Mouse (Mus musculus): Measurements from ENCODE around the gene Lep.

- TF ChIP-seq POLR2A (IDR thresholded peaks at IDR 0.05; ENCODE audit: borderline replicate concordance, control insufficient read depth, low read depth, low read length) (no peak), CTCF (IDR thresholded peaks at IDR 0.05; ENCODE audit: control insufficient read depth, insufficient read depth, low read length) (no peak)
Observed at GRCm38 (mm10) chr6:29099536-29100170, 39.6 kb downstream of the Lep start.

All from bone marrow, adult 2 months (tissue).